Mouse (Mus musculus): Measurements from ENCODE around the gene Lrrc43.

DNA sequence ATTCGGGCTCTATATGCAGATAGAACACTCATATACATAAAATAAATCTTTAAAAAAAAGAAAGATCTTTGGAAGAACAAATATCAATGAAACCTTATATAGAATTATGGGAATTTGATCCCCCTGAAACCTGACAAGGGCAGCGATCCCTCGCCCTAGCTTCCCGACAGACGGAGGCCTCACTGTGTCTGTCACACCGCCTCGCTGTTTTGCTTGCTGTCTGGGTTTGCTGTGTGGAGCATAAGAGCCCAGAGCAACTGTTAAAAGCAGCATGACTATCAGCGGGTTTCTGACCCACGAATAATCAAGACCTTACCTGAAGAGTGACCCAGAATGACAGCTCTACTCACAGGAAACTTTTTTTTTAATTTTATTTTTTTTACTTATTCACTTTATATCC lies 31.6 kb downstream of the Lrrc43 start:
- TF ChIP-seq POLR2A (IDR thresholded peaks at IDR 0.05; ENCODE audit: control insufficient read depth, low read depth, low read length), result no peak
- no peak for TF ChIP-seq CTCF (IDR thresholded peaks at IDR 0.05; ENCODE audit: control insufficient read depth, insufficient read depth, insufficient replicate concordance, low read depth, low read length)

All from testis, adult 2 months (tissue).